Mouse (Mus musculus) adrenal gland, postnatal 14 days (tissue): ENCODE data around the gene Aff4. TPM values are rescaled to one million over a fixed set of nuclear protein-coding genes. Genes with fewer than 3 reads are reported as not detected.

Source experiments
- DNase-seq: peaks from one replicate; pipeline ENCODE4 v3.0.0; 2021; ENCODE audit warnings: mixed read lengths
- microRNA-seq, 2 experiments: library from miRNA; unstranded; fragments of <30 nt; microRNA quantifications; one replicate each; pipeline ENCODE4 v1.2.0; 2021
- total RNA-seq: library from RNA; stranded (reverse); gene quantifications from 2 replicates; pipeline ENCODE4 v1.2.3, GENCODE M21; 2021

Aff4 gene
- total RNA-seq, 1 experiment from 2014 or later: 168 TPM

DNA sequence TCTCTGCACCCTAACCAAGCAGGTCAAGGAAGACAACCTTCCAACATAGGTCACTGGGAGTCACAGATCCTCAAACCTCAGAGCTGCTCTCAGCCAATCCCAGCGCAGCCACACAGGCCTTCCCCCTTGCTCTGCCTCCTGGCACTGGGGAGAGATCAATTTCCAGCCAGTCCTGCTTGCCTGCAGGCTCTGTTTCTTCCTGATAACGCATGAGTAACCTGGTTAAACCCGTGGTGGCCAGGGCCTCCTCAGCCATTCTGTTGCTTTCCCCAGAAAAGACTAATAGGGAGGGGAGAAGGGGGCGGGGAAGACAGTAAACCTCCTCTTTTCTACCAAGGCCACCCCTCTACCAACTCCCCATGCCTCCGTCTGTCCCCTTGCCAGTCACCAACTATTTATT lies 111.1 kb downstream of the Aff4 start:
- peak; percentile 28 for DNase-seq

- DNase-seq: peak; percentile 60
Measured at GRCm38 (mm10) chr11:53463551-53464424, 113.2 kb downstream of the Aff4 start.

- peak; percentile 88 for DNase-seq
Measured at GRCm38 (mm10) chr11:53466231-53466971, 115.8 kb downstream of the Aff4 start.

- no peak for DNase-seq
Measured at GRCm38 (mm10) chr11:53469294-53469967, 118.8 kb downstream of the Aff4 start.

GRCm38 (mm10) chr11:53469968-53470695 lies 119.5 kb downstream of the Aff4 start, which contains the start of gene Gm9837:
Gm9837 (minus strand) TSS chr11:53470479.
- DNase-seq: peak; percentile 92

Small RNAs within 50 kb of the gene (microRNA-seq; reads per million reads assigned to microRNA genes)
- gene Mir6920: 0 reads per million in 2 experiments

Other genes starting within 250 kb of the Aff4 start
- gene Hspa4, start 50.4 kb upstream of the Aff4 start, total RNA-seq: 174 and 183 TPM in 2 replicates
- 10.6 and 11.8 TPM in 2 replicates for gene Zcchc10, start 26.2 kb upstream of the Aff4 start, total RNA-seq
- gene Leap2, start 72.3 kb downstream of the Aff4 start, total RNA-seq: 0.79 and 17.6 TPM in 2 replicates
- 1,722 and 1,730 TPM in 2 replicates for gene Uqcrq, start 80.0 kb downstream of the Aff4 start, total RNA-seq
- 1.2 and 3.6 TPM in 2 replicates for gene Gdf9, start 80.2 kb downstream of the Aff4 start, total RNA-seq
- not detected in 2 replicates for gene Gm10447, start 106.3 kb downstream of the Aff4 start, total RNA-seq
- gene Shroom1, start 106.4 kb downstream of the Aff4 start, total RNA-seq: 3.9 and 5.7 TPM in 2 replicates
- not detected in 2 replicates for gene Gm9837, start 119.6 kb downstream of the Aff4 start, total RNA-seq
- gene Gm9945, start 129.3 kb downstream of the Aff4 start, total RNA-seq: not detected in 2 replicates
- 0.68 and 1.1 TPM in 2 replicates for gene Sowaha, start 129.4 kb downstream of the Aff4 start, total RNA-seq
- gene Sept8, start 168.4 kb downstream of the Aff4 start, total RNA-seq: 39.0 and 42.2 TPM in 2 replicates
- 28.0 and 31.0 TPM in 2 replicates for gene Kif3a, start 216.5 kb downstream of the Aff4 start, total RNA-seq